Mouse (Mus musculus): ENCODE data around the gene Fbxo8.

DNA sequence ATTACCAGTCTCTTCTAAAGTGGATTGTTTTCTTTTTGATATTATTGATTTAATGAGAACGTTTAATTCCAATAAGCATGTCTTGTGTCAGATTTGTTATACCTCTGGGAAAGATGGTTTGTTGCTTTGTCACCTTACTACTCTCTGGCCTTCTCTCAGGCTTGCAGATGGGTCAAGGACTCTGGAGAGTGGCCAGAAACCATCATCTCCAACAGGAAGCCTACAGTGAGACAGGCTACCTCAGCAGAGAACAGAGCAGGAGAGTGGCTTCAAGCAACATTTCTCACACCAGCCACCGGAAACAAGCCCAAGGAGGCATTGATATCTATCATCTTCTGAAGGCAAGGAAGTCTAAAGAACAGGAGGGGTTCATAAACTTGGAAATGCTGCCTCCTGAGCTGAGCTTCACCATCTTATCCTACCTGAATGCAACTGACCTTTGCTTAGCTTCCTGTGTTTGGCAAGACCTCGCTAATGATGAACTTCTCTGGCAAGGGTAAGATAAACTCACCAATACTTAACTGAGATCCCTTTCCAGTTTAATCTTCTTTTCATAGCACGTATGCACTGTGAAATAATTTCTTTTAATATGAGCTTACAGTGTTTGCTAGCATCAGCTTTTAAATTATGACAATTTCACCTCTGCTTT lies 13.6 kb downstream of the Fbxo8 start:
- TF ChIP-seq FLI1 (IDR thresholded peaks at IDR 0.05; ENCODE audit: low read length) (no peak), GATA1 (IDR thresholded peaks at IDR 0.05; ENCODE audit: borderline replicate concordance, low read length) (no peak)

Data from megakaryocyte, embryonic 14.5 days (primary cell).